Mouse (Mus musculus) layer of hippocampus, adult 11-12 months (tissue): ENCODE results near the gene Kremen1.

ENCODE experiments used
- DNase-seq: peaks from one replicate; pipeline ENCODE4 v3.0.0; 2022; ENCODE audit warnings: low spot score

Kremen1 gene

GRCm38 (mm10) chr11:5215401-5216187 is 45.8 kb downstream of the Kremen1 start:
- DNase-seq = no peak

- no peak for DNase-seq
Measured at GRCm38 (mm10) chr11:5214483-5215040, 46.8 kb downstream of the Kremen1 start.

GRCm38 (mm10) chr11:5203054-5203453 is 58.3 kb downstream of the Kremen1 start:
- no peak for DNase-seq

GRCm38 (mm10) chr11:5201799-5202680 is 59.3 kb downstream of the Kremen1 start:
- DNase-seq = no peak

- no peak for DNase-seq
Measured at GRCm38 (mm10) chr11:5199879-5200278, 61.5 kb downstream of the Kremen1 start.

GRCm38 (mm10) chr11:5197068-5197467 is 64.3 kb downstream of the Kremen1 start:
- no peak for DNase-seq

GRCm38 (mm10) chr11:5196583-5196982 is 64.8 kb downstream of the Kremen1 start:
- DNase-seq = no peak

- DNase-seq = no peak
Measured at GRCm38 (mm10) chr11:5193576-5193881, 67.8 kb downstream of the Kremen1 start.

GRCm38 (mm10) chr11:5192840-5193575 is 68.3 kb downstream of the Kremen1 start:
- no peak for DNase-seq

GRCm38 (mm10) chr11:5192084-5192516 is 69.3 kb downstream of the Kremen1 start:
- DNase-seq = no peak

GRCm38 (mm10) chr11:5189239-5189933 is 72.0 kb downstream of the Kremen1 start:
- no peak for DNase-seq

- DNase-seq = no peak
Measured at GRCm38 (mm10) chr11:5188170-5188569, 73.2 kb downstream of the Kremen1 start.

GRCm38 (mm10) chr11:5184832-5185231 is 76.5 kb downstream of the Kremen1 start:
- no peak for DNase-seq

- no peak for DNase-seq
Measured at GRCm38 (mm10) chr11:5184250-5184649, 77.1 kb downstream of the Kremen1 start.

- no peak for DNase-seq
Measured at GRCm38 (mm10) chr11:5182870-5183269, 78.5 kb downstream of the Kremen1 start.

GRCm38 (mm10) chr11:5181850-5182404 is 79.4 kb downstream of the Kremen1 start:
- peak; percentile 72 for DNase-seq

- DNase-seq = no peak
Measured at GRCm38 (mm10) chr11:5179391-5179790, 82.0 kb downstream of the Kremen1 start.

GRCm38 (mm10) chr11:5177171-5177570 is 84.2 kb downstream of the Kremen1 start:
- DNase-seq = no peak

- DNase-seq = no peak
Measured at GRCm38 (mm10) chr11:5176685-5177084, 84.7 kb downstream of the Kremen1 start.

- DNase-seq = no peak
Measured at GRCm38 (mm10) chr11:5175866-5176265, 85.5 kb downstream of the Kremen1 start.

- no peak for DNase-seq
Measured at GRCm38 (mm10) chr11:5175141-5175540, 86.2 kb downstream of the Kremen1 start.
